Mouse (Mus musculus): ENCODE data around the gene Vsig10.
"Not testable (repeated sequence)": the region's sequence is repeated elsewhere in the genome, so short reads cannot be mapped to it uniquely, and the experiment has no call there.

Gene Vsig10

DNA sequence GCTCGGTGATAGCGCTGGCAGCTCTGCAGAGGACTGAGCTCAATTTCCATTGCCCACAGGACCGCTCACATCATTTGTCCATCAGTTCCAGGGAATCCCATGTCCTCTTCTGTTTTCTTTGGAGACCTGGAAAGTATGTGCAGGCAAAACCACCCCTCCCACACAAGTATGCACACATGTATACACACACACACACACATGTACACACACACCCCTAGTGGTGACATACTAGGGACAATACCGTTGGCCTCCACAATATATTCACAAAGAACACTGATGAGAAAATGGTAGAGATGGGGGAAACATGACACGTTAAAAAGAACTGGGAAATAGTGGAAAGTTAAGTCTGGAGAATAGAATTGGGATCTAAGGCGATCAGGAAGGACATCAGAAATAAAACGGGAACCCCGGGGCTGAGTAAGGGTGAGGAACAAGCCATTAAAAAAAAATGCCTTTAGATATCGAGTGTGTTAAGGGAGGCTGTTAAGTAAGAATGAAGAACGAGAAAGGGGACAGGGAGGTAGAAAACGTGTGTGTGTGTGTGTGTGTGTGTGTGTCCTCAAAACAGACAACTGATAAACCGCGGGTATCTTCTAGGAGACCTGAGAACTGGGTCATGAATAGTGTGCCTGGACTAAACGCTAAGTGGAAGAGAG lies 36.9 kb downstream of the Vsig10 start:
- no peak for DNase-seq (ENCODE audit: low read depth, low spot score)

DNA sequence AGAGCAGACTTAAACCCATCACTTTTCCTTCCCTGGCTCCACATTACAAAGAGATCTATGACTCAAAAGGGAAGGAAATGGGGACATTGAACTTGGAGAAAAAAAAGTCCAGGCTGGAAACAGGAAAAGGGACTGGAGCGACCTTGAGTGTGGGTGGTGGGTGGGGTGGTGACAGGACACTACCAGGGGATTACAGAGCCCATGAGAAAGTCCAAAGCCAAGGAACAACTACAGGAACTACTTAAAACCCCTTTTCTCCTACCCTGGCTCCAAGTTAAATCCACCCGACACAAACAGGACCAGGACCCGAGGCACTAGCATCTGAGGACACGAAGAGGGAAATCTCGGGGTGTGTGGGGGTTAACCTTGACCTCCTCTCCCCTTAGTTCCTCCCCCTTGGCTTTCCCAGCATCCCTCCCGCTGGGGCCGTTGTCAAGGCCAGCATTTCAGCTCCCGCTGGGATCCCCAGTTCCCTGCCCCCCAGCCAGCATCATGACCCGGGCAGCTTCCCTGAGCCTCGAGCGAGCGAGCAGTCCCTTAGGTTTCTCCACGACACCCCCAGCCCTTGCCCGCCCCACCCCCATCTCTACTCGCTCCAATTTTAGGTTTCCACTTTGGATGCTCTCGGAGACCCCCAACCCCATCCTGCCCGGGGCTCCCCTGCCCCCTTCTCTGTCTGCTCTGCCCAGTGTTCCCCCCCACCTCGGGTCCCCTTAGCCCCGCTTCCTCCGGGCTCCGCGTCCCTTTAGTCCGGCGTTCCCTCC lies 37.7 kb downstream of the Vsig10 start:
- peak; percentile 95 for DNase-seq (ENCODE audit: low read depth, low spot score)

DNA sequence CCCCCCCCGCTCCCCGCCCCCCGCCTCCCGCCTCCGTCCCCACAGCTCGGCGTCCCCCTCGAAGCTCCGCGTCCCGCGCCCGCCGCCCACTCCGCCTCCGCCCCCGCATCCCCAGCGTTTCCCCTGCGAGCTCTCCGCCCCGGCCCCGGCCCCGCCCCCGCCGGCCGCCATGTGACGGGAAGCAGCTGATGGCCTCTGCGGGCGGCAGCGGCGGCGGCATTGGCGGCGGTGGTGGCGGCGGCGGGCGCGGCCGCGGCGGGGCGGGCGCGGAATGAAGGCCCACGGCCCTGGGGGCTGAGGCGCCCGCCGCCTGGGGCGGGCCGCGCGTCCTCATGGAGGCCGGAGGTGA lies 38.2 kb downstream of the Vsig10 start, which contains the start of gene Wsb2:
Gene Wsb2, plus strand, starts transcription at position 176 of the 349 bp plus-strand sequence.
- peak; percentile 44 for DNase-seq (ENCODE audit: low read depth, low spot score)

DNA sequence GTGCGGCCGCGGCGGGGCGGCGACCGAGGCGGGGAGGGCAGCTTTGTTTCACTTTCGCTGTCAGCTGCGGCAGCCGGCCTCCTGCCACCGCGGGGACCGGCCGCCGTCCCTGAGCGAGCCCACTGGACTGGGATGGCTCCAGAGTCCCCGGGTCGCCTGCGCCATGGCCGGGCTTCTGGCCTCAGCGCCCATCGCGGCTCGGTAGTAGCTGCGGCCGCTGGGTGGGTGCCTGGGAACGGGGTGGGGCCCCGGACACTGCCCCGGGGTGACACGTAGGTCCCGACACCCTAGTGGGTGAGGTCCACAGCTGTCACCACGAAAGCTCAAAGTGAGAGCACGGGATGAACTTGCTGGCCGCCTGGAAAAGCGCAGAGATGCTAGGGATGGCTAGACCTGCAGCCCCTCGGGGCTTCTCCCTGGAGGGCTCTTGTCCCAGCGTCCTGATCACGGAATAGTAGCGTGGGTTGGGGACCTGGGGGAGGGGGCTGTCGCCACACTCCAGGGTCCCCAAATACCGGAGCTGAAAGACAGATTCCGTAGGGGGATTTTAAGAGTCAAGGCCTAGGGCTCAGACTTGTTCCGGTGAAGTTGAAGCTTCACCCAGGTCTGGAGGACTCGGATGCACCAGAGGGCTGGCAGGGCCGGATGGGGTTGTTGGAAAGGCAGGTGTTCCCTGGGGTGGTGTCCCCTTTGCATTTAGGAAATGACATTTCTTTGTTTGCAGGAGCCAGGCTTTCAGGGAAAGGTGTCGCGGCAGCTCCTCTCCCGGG lies 38.8 kb downstream of the Vsig10 start:
- peak; percentile 44 for DNase-seq (ENCODE audit: low read depth, low spot score)

DNA sequence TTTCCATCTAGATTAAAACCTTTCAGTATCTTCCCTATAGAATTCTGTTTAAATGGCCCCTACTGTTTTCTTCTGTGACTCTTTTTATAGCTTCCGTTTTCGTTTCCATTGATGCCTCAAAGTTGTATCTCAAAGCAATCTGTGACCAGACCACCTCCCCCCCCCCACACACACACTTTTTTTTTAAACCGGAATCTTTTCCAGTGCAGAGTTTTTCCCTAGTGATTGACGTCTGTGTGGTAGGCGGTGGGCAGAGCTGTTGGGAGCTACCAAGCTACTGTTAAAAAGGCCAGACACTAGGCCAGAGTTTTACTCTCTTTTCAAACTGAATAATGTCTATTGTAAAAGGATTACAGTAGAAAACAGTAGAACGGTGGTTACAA lies 39.4 kb downstream of the Vsig10 start:
- DNase-seq (ENCODE audit: low read depth, low spot score), result no peak

DNA sequence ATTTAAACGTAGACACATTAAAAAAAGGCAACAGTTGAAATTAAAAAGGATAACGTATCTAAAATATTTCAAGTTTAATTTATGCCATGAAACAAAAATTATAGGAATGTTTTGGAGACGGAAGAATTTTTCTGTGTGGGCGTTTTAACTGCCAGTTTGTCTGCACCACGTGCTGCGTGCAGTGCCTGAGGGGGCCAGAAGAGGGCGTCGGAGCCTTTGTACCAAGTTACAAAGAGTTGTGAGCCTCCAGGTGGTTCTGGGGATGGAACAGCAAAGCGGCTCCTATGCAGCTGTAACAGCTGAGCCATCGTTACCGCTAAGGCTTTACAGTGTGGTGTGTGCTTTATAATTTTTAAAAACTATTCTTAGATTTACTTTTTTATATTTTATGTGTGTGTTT lies 39.8 kb downstream of the Vsig10 start:
- DNase-seq (ENCODE audit: low read depth, low spot score), result peak; percentile 89

DNA sequence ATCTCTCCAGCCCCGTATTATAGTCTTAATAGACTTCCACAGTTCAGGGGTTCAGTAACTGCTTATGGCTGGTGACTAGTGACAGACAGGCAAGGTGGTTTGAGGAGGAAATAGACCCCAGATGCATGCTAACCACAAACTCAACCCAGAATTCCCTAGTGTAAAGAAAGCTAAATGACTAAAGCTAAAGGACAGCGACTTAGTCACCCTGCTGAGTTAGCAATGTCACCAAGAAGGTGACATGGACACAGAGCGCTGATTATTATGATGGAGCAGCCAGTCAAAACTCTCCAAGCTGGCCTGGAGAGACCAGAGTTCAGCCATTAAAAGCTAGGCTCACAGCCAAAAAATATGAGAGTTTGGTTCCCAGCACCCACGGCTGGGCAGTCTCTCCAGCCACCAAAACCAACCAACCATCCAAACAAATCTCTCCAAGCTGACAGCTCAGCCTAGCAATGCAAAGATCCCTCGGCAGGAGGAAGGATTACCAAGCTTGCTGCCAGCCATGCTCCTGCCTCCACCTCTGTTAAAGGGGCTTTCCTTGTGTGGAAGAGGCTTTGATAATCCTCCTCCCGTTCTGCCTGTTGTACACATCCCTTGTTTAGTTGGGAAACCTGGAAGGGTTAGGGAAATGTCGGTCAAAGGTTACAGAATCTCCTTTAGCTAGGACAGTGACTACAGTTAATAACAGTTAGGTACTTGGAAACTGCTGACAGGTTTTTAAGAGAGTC lies 40.8 kb downstream of the Vsig10 start:
- no peak for DNase-seq (ENCODE audit: low read depth, low spot score)

DNA sequence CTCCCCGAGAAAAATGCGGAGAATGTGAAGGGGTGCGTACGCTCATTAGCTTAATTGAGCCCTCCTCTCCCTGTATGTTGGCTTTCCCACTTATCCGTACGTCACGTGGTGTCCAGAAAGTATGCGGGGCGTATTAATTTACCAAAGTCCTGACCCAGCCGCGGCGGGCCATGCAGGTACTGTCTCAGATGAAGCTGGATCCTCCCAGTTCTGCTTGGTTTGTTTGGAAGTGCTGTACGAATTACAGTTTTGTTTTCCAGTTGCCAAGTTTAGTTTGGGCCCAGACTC lies 41.3 kb downstream of the Vsig10 start:
- peak; percentile 61 for DNase-seq (ENCODE audit: low read depth, low spot score)

DNA sequence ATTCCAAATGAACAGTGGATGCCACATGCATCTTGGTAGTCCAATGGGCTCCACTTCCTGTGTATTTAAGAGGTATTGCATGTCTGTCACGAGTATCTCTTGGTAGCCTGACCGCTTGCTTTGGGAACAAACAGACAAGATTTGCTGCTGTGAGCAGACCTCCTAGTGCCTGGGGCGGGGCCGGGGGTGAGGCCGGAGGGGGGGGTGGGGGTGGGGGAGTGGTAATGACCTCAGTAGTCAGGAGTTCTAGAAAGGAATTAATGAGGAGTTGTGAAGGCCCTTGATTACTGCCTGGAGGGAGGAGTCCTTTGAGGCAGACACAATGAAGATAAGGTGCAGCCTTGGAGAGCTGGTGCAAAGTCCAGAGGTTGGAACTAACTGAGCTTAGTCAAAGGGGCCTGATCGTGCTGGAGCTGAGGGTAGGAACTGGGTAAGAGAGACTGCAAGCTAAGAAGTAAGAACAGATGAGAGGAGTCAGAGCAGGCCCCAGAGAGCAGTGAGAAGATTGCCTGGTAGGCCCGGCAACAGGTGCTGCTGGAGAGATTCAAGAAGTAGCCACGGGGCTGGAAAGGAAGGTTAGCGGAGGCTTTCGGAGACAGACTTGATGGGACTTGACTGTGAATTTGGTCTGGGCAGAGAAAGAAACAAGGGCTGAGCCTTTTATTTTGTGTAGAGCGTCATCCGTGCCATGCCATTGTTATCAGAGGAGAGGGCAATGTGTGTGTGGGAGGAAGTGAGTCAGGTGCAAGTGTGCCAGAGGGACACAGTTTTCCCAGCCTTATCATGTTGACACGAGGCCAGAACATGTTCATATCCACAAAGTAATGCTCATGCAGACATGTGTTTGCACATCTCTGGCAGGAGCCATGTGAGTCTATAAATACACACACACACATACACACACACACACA lies 42.0 kb downstream of the Vsig10 start:
- peak; percentile 77 for DNase-seq (ENCODE audit: low read depth, low spot score)

DNA sequence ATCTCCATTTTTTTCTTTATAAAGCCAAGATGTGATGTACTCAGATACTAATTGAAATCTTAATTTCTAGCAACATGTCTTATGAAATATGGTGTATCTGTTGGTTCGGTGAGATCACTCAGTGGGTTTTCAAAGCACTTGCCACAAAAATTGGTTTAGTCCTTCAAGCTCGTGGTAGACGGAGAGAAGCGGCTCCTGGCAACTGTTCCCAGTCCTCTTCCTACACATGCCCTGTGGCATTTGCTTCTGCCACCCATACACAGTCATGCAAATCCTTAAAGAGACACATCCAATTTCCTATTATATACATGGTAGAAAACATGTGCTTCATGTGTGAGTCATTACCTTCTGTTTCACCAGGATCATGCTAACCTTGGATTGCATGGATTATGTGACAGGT lies 42.7 kb downstream of the Vsig10 start:
- no peak for DNase-seq (ENCODE audit: low read depth, low spot score)

DNA sequence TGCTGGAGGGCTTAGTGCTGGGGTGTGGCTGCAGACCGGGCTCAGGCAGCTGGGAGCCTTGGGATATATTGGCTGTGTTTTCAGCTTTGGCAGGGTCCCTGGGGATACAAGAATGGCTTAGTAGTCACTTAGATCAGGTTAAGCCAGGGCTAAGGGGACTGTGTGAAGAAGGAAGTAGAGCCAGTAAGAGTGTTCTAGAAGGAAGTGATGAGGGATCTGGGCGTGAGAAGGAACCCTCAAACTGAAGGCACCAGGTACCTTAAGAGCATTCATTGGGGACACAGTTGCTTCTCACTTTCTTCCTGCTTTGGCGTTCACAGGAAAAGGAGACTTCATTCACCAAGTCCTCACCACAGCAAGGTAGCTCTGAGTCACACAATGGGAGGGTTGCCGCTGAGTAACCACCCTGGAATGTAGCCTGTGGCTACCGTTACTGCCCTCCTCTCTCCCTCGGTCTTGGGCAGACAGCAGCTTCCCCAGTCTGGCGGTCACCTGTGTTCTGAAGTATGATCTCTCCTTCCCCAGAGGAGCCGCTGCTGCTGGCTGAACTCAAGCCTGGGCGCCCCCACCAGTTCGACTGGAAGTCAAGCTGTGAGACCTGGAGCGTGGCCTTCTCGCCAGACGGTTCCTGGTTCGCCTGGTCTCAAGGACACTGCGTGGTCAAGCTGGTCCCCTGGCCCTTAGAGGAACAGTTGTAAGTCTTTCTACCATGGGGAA lies 44.3 kb downstream of the Vsig10 start:
- DNase-seq (ENCODE audit: low read depth, low spot score), result no peak

DNA sequence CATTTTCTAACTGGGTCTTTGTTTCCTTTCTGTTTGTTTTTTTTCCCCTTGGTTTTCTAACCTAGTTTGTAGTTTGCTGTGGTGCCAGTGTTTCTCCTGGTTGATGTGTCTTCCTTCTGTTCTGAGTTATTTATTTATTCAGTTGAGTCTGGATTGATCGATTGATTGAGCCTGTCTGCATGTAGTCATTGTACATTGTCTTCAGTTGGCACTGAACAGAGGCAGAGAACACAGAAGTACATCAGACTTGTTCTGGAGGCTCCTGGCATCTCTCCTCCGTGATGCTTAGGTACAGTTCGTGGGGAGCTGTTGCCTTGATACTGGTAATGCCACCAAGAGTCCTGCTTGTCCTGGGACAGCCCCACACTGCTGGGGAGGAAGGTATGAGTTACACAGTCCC lies 45.9 kb downstream of the Vsig10 start:
- DNase-seq (ENCODE audit: low read depth, low spot score), result no peak

DNA sequence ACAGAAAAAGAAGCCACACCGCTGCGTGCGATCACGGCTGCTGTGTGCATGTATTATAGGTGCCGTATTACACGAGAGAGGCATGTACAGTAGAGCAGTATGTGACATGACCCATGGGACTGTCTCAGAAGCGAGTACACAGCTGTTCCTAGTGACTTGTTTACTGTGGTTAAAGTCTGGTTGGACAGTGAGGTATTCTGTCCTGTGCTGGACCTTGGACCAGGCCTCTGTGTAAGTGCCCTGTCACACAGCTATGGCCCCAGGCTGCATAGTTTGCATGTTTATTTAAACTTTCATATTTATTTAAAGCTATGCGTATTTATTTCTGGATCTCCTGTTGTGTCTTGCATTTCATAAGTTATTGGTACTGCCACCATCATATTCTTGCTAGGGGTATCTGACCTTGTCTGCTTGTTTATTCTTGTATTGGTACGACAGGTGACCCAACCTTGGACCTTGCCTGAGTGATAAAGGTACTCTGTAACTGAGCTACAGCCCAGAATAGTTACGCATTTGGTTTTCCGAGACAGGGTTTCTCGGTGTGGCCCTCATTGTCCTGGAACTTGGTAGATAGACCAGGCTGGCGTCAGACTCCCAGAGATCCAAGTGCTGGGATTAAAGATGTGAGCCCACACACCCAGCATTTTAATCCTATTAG lies 47.1 kb downstream of the Vsig10 start:
- DNase-seq (ENCODE audit: low read depth, low spot score), result no peak

DNA sequence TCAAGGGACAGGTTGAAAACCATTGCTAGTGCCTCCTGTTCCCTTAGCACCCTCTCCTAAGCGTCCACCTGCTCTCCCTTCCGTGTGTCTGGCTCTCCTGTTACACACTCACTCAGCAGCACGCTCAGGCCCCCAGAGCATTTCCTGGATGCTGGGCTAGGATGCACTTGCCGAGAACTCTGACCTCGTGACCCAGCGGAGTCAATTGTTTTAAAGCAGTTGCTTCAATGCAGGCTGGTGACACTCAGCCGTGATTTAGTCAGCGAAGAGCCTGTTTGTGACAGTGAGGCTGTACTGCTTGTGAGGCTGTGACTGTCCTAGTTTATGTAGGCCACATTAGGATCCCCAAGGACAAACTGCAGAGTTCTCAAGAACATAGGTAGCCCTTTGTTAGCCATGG lies 48.3 kb downstream of the Vsig10 start:
- DNase-seq (ENCODE audit: low read depth, low spot score), result no peak

DNA sequence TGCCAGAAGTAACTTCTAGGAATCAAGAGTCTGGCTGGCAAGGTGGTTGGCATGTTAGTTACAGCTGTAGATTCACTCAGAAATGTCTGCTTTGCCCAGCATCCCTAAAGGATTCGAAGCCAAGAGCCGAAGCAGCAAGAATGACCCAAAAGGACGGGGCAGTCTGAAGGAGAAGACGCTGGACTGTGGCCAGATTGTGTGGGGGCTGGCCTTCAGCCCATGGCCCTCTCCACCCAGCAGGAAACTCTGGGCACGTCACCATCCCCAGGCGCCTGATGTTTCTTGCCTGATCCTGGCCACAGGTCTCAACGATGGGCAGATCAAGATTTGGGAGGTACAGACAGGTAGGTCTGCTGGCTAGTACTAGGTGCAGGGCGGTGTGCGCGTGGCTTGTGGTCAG lies 51.7 kb downstream of the Vsig10 start:
- DNase-seq (ENCODE audit: low read depth, low spot score), result no peak

DNA sequence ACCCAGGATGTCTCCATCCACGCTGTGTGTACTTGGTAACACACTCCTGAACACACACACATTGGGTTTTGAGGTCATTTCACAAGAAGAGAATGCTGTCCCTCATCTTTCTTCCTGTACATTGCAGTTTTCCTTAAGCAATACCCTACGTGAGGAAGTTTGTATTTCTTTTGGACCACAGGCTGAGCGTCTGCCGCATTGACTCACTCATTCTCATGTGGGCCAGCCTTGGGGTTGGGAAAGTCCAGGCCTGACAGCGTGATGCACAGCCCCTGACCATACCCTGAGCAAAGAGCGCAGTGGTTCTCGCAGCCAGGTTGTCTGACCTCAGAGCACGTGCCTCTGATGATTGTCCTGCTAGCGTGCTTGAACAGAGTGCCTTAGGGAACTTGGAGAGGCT lies 54.5 kb downstream of the Vsig10 start:
- no peak for DNase-seq (ENCODE audit: low read depth, low spot score)

DNA sequence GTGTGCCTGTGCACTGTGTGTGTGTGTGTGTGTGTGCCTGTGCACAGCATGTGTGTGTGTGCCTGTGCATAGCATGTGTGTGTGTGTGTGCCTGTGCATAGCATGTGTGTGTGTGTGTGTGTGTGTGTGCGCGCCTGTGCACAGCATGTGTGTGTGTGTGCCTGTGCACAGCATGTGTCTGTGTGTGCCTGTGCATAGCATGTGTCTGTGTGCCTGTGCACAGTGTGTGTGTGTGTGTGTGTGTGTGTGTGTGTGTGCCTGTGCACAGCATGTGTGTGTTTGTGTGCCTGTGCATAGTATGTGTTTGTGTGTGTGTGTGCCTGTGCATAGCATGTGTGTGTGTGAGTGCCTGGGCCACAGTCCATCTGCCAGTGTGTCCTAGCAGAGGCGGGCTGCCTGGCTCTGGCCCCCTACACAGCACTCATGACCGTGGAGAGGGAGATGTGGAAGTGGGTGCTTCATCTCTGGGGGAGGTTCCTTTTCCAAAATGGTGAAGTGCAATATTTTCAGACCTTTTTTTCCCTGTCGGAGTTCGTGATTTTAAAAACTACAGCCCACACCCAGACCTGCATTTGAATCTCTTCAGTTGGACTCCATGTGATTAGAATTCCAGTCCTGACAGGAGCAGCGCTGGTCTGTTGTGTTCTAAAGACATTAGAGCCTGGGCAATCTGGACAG lies 55.6 kb downstream of the Vsig10 start:
- no peak for DNase-seq (ENCODE audit: low read depth, low spot score)

DNA sequence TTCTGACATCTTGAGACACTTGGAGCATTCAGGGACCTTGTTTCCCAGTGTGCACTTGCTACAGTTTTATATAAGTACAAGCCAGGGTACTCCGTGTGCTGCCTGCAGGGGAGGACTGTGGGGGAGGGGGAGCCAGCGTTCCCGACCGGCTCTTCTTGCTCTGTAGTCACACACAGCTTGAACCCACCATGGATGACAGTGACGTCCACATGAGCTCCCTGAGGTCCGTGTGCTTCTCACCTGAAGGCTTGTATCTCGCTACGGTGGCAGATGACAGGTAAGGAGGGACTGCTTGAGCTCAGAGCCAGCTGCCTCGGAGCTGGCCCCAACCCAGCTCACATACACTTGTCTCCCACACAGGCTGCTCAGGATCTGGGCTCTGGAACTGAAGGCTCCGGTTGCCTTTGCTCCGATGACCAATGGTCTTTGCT lies 57.5 kb downstream of the Vsig10 start:
- no peak for DNase-seq (ENCODE audit: low read depth, low spot score)

DNA sequence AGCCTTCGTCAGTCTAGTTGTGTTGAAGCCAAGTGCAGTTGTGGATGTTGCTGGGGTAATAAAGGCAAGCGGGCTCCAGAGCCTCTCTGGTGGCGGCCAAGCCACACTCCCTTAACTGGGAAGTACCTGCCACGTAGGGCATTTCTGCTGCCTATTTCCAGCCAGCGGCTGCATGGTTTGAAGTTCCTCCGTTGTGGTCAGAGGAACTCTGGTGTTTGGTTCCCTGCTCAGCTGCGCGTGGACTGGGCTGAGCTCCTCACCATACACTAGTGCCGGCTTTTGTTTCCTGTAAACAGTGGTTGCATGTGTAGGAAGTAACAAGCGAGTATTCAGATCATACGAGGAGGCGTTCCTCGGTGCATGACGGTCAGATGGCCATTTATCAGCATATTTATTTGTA lies 58.8 kb downstream of the Vsig10 start:
- not testable (repeated sequence) for DNase-seq (ENCODE audit: low read depth, low spot score)

Data from ES-CJ7 (cell line).